Mouse (Mus musculus): ENCODE data around the gene Pold4. TPM values are rescaled to one million over a fixed set of nuclear protein-coding genes. Genes with fewer than 3 reads are reported as not detected.
A peak's percentile ranks its signal among the peaks of the same experiment; 100 is the strongest.

Pold4 gene
- polyA plus RNA-seq, 1 experiment = 96.1 TPM

- WGBS = 86% methylated on average over 6 of the region's 6 CpGs
- TF ChIP-seq CTCF (conservative IDR thresholded peaks at IDR 0.05; ENCODE audit: insufficient read depth, insufficient read length, low read depth, low read length) (no peak), POLR2A (IDR thresholded peaks at IDR 0.05; ENCODE audit: low read depth, low read length) (no peak)
- Histone ChIP-seq H3K36me3 (ENCODE audit: control insufficient read depth, insufficient read depth, low read length) (no peaks in the 10 kb centered on the region; the same call in 1 of the 2 replicates), H3K27me3 (replicated peaks; ENCODE audit: control insufficient read depth, insufficient read depth, low read length) (no peaks in the 10 kb centered on the region), H3K27ac (ENCODE audit: insufficient read depth, low read depth, low read length) (no peak overlapping the region), H3K4me1 (ENCODE audit: control insufficient read depth, insufficient read depth, low read length) (peaks cover 4% of the 10 kb centered on the region; the same call in 1 of the 2 replicates), H3K4me3 (ENCODE audit: insufficient read depth, low read depth, low read length) (no peak overlapping the region)
- DNase-seq = no peak
Observed at GRCm38 (mm10) chr19:4270187-4270586, 38.5 kb downstream of the Pold4 start.

GRCm38 (mm10) chr19:4270972-4271371 is 39.3 kb downstream of the Pold4 start:
- Histone ChIP-seq H3K36me3 (ENCODE audit: control insufficient read depth, insufficient read depth, low read length) (no peaks in the 10 kb centered on the region), H3K4me1 (ENCODE audit: control insufficient read depth, insufficient read depth, low read length) (peaks cover 4% of the 10 kb centered on the region; the same call in 1 of the 2 replicates), H3K27ac (ENCODE audit: insufficient read depth, low read depth, low read length) (no peak overlapping the region), H3K27me3 (replicated peaks; ENCODE audit: control insufficient read depth, insufficient read depth, low read length) (no peaks in the 10 kb centered on the region), H3K4me3 (ENCODE audit: insufficient read depth, low read depth, low read length) (no peak overlapping the region)
- DNase-seq = no peak
- WGBS = 94% methylated on average over 11 of the region's 11 CpGs
- no peak for TF ChIP-seq CTCF (conservative IDR thresholded peaks at IDR 0.05; ENCODE audit: insufficient read depth, insufficient read length, low read depth, low read length)
- no peak for TF ChIP-seq POLR2A (IDR thresholded peaks at IDR 0.05; ENCODE audit: low read depth, low read length)

GRCm38 (mm10) chr19:4279487-4279886 is 47.8 kb downstream of the Pold4 start:
- Histone ChIP-seq H3K36me3 (ENCODE audit: control insufficient read depth, insufficient read depth, low read length) (no peaks in the 10 kb centered on the region), H3K27ac (ENCODE audit: insufficient read depth, low read depth, low read length) (no peak overlapping the region), H3K27me3 (replicated peaks; ENCODE audit: control insufficient read depth, insufficient read depth, low read length) (no peaks in the 10 kb centered on the region), H3K4me1 (ENCODE audit: control insufficient read depth, insufficient read depth, low read length) (no peaks in the 10 kb centered on the region), H3K4me3 (ENCODE audit: insufficient read depth, low read depth, low read length) (no peak overlapping the region)
- WGBS = 100% methylated on average over 1 of the region's 1 CpGs
- peak; percentile 27; the same call in 1 of the 2 replicates for TF ChIP-seq CTCF (conservative IDR thresholded peaks at IDR 0.05; ENCODE audit: insufficient read depth, insufficient read length, low read depth, low read length)
- TF ChIP-seq POLR2A (IDR thresholded peaks at IDR 0.05; ENCODE audit: low read depth, low read length) = no peak
- no peak for DNase-seq

- no peak for DNase-seq
- H3K36me3 ChIP-seq (ENCODE audit: control insufficient read depth, insufficient read depth, low read length) = no peaks in the 10 kb centered on the region
- H3K4me3 ChIP-seq (ENCODE audit: insufficient read depth, low read depth, low read length) = no peak overlapping the region
- H3K27ac ChIP-seq (ENCODE audit: insufficient read depth, low read depth, low read length) = no peak overlapping the region
- no peaks in the 10 kb centered on the region for H3K27me3 ChIP-seq (replicated peaks; ENCODE audit: control insufficient read depth, insufficient read depth, low read length)
- WGBS = 98% methylated on average over 9 of the region's 9 CpGs
- H3K4me1 ChIP-seq (ENCODE audit: control insufficient read depth, insufficient read depth, low read length) = no peaks in the 10 kb centered on the region
- TF ChIP-seq POLR2A (IDR thresholded peaks at IDR 0.05; ENCODE audit: low read depth, low read length) (no peak), CTCF (conservative IDR thresholded peaks at IDR 0.05; ENCODE audit: insufficient read depth, insufficient read length, low read depth, low read length) (no peak)
Observed at GRCm38 (mm10) chr19:4280425-4280824, 48.7 kb downstream of the Pold4 start.

- peak; percentile 64 for TF ChIP-seq CTCF (conservative IDR thresholded peaks at IDR 0.05; ENCODE audit: insufficient read depth, insufficient read length, low read depth, low read length)
- TF ChIP-seq POLR2A (IDR thresholded peaks at IDR 0.05; ENCODE audit: low read depth, low read length) = no peak
- Histone ChIP-seq H3K4me3 (ENCODE audit: insufficient read depth, low read depth, low read length) (peak within 1 kb of the TSS; percentile 84), H3K4me1 (ENCODE audit: control insufficient read depth, insufficient read depth, low read length) (no peaks in the 10 kb centered on the region), H3K36me3 (ENCODE audit: control insufficient read depth, insufficient read depth, low read length) (no peaks in the 10 kb centered on the region), H3K27ac (ENCODE audit: insufficient read depth, low read depth, low read length) (no peak within 1 kb of the TSS), H3K27me3 (replicated peaks; ENCODE audit: control insufficient read depth, insufficient read depth, low read length) (no peaks in the 10 kb centered on the region)
- WGBS = under 1% methylated on average over 48 of the region's 50 CpGs
- DNase-seq = peak; percentile 85
Observed at GRCm38 (mm10) chr19:4282898-4283553, 51.3 kb downstream of the Pold4 start, which contains the start of gene Ankrd13d. Gene Ankrd13d, minus strand, starts transcription at chr19:4283137.

Other genes starting within 250 kb of the Pold4 start
- gene Acy3, start 245.3 kb upstream of the Pold4 start, polyA plus RNA-seq (2012; rRNA removed) = 1,670 and 2,218 TPM in 2 replicates
- 0.31 and 0.75 TPM in 2 replicates for gene Tbx10, start 239.1 kb upstream of the Pold4 start, polyA plus RNA-seq (2012; rRNA removed)
- 19.9 and 20.9 TPM in 2 replicates for gene Nudt8, start 231.3 kb upstream of the Pold4 start, polyA plus RNA-seq (2012; rRNA removed)
- gene Gm49405, start 231.3 kb upstream of the Pold4 start, polyA plus RNA-seq (2012; rRNA removed) = 1.2 and 1.7 TPM in 2 replicates
- gene Doc2g, start 228.6 kb upstream of the Pold4 start, polyA plus RNA-seq (2012; rRNA removed) = 5.1 and 5.5 TPM in 2 replicates
- gene Ndufv1, start 219.1 kb upstream of the Pold4 start, polyA plus RNA-seq (2012; rRNA removed) = 471 and 532 TPM in 2 replicates
- gene Gstp1, start 193.9 kb upstream of the Pold4 start, polyA plus RNA-seq (2012; rRNA removed) = 686 and 745 TPM in 2 replicates
- gene Gstp2, start 185.9 kb upstream of the Pold4 start, polyA plus RNA-seq (2012; rRNA removed) = 11.5 and 36.0 TPM in 2 replicates
- 0.72 and 2.3 TPM in 2 replicates for gene Gstp3, start 172.3 kb upstream of the Pold4 start, polyA plus RNA-seq (2012; rRNA removed)
- gene Cabp2, start 150.3 kb upstream of the Pold4 start, polyA plus RNA-seq (2012; rRNA removed) = 0.66 and 0.92 TPM in 2 replicates
- 134 and 138 TPM in 2 replicates for gene Cdk2ap2, start 134.7 kb upstream of the Pold4 start, polyA plus RNA-seq (2012; rRNA removed)
- gene Pitpnm1, start 131.9 kb upstream of the Pold4 start, polyA plus RNA-seq (2012; rRNA removed) = 41.6 and 46.3 TPM in 2 replicates
- gene Aip, start 106.0 kb upstream of the Pold4 start, polyA plus RNA-seq (2012; rRNA removed) = 80.5 and 96.2 TPM in 2 replicates
- gene Gpr152, start 92.1 kb upstream of the Pold4 start, polyA plus RNA-seq (2012; rRNA removed) = 0.03 and 0.05 TPM in 2 replicates
- 0.12 and 0.20 TPM in 2 replicates for gene Cabp4, start 87.9 kb upstream of the Pold4 start, polyA plus RNA-seq (2012; rRNA removed)
- 176 and 181 TPM in 2 replicates for gene Coro1b, start 83.3 kb upstream of the Pold4 start, polyA plus RNA-seq (2012; rRNA removed)
- 4.7 and 20.0 TPM in 2 replicates for gene Ptprcap, start 78.3 kb upstream of the Pold4 start, polyA plus RNA-seq (2012; rRNA removed)
- gene Rps6kb2, start 68.5 kb upstream of the Pold4 start, polyA plus RNA-seq (2012; rRNA removed) = 41.0 and 41.8 TPM in 2 replicates
- gene Carns1, start 56.4 kb upstream of the Pold4 start, polyA plus RNA-seq (2012; rRNA removed) = 3.8 and 4.0 TPM in 2 replicates
- gene Tbc1d10c, start 40.6 kb upstream of the Pold4 start, polyA plus RNA-seq (2012; rRNA removed) = 2.3 and 9.1 TPM in 2 replicates
- 484 and 509 TPM in 2 replicates for gene Ppp1ca, start 39.8 kb upstream of the Pold4 start, polyA plus RNA-seq (2012; rRNA removed)
- gene Rad9a, start 30.2 kb upstream of the Pold4 start, polyA plus RNA-seq (2012; rRNA removed) = 18.4 and 19.2 TPM in 2 replicates
- gene Clcf1, start 17.7 kb upstream of the Pold4 start, polyA plus RNA-seq (2012; rRNA removed) = 13.6 TPM in 2 replicates
- gene AC109138.7, start 17.5 kb upstream of the Pold4 start, polyA plus RNA-seq (2012; rRNA removed) = 3.4 TPM in 1 of 2 replicates, not detected in the other
- 39.0 and 61.4 TPM in 2 replicates for gene Ssh3, start 37.3 kb downstream of the Pold4 start, polyA plus RNA-seq (2012; rRNA removed)
- gene Ankrd13d, start 51.2 kb downstream of the Pold4 start, polyA plus RNA-seq (2012; rRNA removed) = 4.2 and 5.1 TPM in 2 replicates
- 56.7 and 60.3 TPM in 2 replicates for gene Grk2, start 74.3 kb downstream of the Pold4 start, polyA plus RNA-seq (2012; rRNA removed)
- gene Kdm2a, start 166.4 kb downstream of the Pold4 start, polyA plus RNA-seq (2012; rRNA removed) = 74.3 and 89.5 TPM in 2 replicates
- 35.1 and 35.6 TPM in 2 replicates for gene Rhod, start 207.5 kb downstream of the Pold4 start, polyA plus RNA-seq (2012; rRNA removed)
- 4.6 and 9.8 TPM in 2 replicates for gene Syt12, start 245.5 kb downstream of the Pold4 start, polyA plus RNA-seq (2012; rRNA removed)